Mouse (Mus musculus): Measurements from ENCODE around the gene Mast3. TPM values are rescaled to one million over a fixed set of nuclear protein-coding genes. Genes with fewer than 3 reads are reported as not detected.

The Mast3 gene
- polyA plus RNA-seq, 1 experiment, result 71.9 TPM

DNA sequence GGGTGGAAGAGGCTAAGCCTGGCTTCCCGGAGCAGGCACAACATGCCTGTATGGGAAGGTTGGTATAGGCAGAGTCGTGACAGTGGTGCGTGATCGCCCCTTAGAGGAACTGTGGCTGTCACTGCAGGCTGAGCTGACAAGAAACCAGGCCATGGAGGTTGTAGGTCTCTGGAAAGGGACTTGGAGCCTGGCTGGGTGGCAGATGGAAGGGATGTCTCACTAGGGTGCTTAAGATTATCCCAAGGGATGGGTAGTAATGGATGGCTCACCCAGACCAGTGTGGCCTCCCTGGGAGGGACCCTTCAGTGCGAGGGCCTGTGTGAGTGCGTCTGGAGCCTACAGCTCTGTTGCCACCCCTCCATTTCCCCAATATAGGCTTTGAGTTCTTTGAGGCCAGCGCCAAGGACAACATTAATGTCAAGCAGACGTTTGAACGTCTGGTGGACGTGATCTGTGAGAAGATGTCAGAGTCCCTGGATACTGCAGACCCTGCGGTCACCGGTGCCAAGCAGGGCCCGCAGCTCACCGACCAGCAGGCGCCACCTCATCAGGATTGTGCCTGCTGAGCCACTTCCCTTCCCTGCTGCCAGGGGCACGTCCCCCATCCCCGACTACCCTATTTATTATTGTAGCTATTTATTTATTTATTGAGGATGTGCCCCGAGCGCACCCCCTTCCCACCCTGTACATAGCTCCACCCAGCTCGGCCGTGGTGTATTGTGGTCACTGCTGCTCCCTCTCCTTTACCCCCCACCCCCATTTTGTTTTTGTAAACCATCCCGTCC, 47.1 kb downstream of the Mast3 start:
- H3K36me3 ChIP-seq (ENCODE audit: control insufficient read depth, insufficient read depth, low read length), result peaks cover 23% of the 10 kb centered on the region
- H3K4me3 ChIP-seq (ENCODE audit: low read depth, low read length), result no peak overlapping the region
- TF ChIP-seq CTCF (IDR thresholded peaks at IDR 0.05; ENCODE audit: extremely low read depth, insufficient read length, insufficient replicate concordance, low read depth, low read length), result peak; percentile 24; the same call in 1 of the 2 replicates
- TF ChIP-seq POLR2A (IDR thresholded peaks at IDR 0.05; ENCODE audit: low read depth, low read length), result no peak
- 80% methylated on average over 22 of the region's 22 CpGs for WGBS
- no peak overlapping the region for H3K27ac ChIP-seq (ENCODE audit: insufficient read depth, low read depth, low read length)
- peaks cover 27% of the 10 kb centered on the region for H3K4me1 ChIP-seq (ENCODE audit: control insufficient read depth, insufficient read depth, insufficient read length, low read length)
- H3K27me3 ChIP-seq (ENCODE audit: control insufficient read depth, insufficient read depth, low read length), result no peaks in the 10 kb centered on the region

DNA sequence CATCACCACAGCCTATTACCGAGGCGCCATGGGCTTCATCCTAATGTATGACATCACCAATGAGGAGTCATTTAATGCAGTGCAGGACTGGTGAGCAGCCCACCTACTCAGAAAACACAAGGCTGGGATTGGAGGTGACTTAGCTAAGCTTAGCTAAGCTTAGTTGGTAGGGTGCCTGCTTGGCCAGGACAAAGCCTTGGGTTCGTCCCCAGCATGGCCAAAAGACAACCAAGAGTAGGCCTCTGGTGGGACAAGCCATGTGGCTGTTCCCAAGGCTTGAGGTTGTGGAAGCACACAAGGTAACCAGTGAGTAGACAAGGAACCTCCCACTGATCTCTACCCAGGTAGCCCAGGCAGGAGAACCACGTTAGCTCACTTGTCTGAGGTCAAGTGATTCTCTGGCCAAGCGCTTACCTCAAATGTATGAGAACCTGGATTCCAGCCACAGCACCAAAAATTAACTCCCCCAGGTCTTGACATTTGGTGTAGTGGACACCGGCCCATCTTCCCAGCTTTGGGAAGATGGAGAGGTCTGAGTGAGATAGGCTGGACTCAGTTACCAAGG, 48.3 kb downstream of the Mast3 start:
- no peaks in the 10 kb centered on the region for H3K27me3 ChIP-seq (ENCODE audit: control insufficient read depth, insufficient read depth, low read length)
- H3K27ac ChIP-seq (ENCODE audit: insufficient read depth, low read depth, low read length), result no peak overlapping the region
- peaks cover 22% of the 10 kb centered on the region for H3K4me1 ChIP-seq (ENCODE audit: control insufficient read depth, insufficient read depth, insufficient read length, low read length)
- peaks cover 22% of the 10 kb centered on the region for H3K36me3 ChIP-seq (ENCODE audit: control insufficient read depth, insufficient read depth, low read length)
- 93% methylated on average over 6 of the region's 6 CpGs for WGBS
- no peak overlapping the region for H3K4me3 ChIP-seq (ENCODE audit: low read depth, low read length)
- no peak for TF ChIP-seq POLR2A (IDR thresholded peaks at IDR 0.05; ENCODE audit: low read depth, low read length)
- TF ChIP-seq CTCF (IDR thresholded peaks at IDR 0.05; ENCODE audit: extremely low read depth, insufficient read length, insufficient replicate concordance, low read depth, low read length), result no peak

DNA sequence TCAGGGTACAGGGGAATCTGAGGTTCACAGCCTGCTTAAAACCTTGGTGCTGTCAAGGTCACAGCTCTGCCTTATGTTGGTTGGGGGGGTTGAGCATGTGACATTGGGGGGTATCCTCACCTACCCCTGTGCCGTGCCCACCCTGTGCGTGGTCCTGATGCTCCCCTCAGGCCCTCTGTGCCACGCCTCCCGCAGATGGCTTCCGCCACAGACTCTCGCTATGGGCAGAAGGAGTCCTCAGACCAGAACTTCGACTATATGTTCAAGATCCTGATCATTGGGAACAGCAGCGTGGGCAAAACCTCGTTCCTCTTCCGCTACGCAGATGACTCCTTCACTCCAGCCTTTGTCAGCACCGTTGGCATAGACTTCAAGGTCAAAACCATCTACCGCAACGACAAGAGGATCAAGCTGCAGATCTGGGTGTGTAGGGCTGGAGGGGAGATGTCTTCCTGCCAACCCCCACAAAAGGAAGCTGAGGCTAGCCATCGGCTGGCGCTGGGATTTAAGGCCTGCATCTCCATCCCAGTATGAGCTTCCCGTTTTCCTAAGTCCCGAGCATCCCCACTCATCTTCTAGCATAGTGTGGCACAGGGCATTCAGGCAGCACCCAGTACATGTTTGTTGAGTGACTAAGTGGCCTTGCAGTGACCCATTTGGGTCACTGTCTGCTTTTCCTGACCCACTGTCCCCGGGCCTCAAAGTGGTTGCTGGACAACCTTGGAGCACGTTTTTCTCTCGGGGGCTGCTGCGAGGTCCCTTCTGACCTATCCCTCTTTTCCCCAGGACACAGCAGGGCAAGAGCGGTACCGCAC, 49.0 kb downstream of the Mast3 start:
- H3K27ac ChIP-seq (ENCODE audit: insufficient read depth, low read depth, low read length), result no peak overlapping the region
- H3K36me3 ChIP-seq (ENCODE audit: control insufficient read depth, insufficient read depth, low read length), result peaks cover 22% of the 10 kb centered on the region
- TF ChIP-seq POLR2A (IDR thresholded peaks at IDR 0.05; ENCODE audit: low read depth, low read length), result no peak
- H3K4me1 ChIP-seq (ENCODE audit: control insufficient read depth, insufficient read depth, insufficient read length, low read length), result peaks cover 19% of the 10 kb centered on the region
- H3K4me3 ChIP-seq (ENCODE audit: low read depth, low read length), result peak overlapping the region; percentile 78
- 85% methylated on average over 24 of the region's 24 CpGs for WGBS
- no peaks in the 10 kb centered on the region for H3K27me3 ChIP-seq (ENCODE audit: control insufficient read depth, insufficient read depth, low read length)

DNA sequence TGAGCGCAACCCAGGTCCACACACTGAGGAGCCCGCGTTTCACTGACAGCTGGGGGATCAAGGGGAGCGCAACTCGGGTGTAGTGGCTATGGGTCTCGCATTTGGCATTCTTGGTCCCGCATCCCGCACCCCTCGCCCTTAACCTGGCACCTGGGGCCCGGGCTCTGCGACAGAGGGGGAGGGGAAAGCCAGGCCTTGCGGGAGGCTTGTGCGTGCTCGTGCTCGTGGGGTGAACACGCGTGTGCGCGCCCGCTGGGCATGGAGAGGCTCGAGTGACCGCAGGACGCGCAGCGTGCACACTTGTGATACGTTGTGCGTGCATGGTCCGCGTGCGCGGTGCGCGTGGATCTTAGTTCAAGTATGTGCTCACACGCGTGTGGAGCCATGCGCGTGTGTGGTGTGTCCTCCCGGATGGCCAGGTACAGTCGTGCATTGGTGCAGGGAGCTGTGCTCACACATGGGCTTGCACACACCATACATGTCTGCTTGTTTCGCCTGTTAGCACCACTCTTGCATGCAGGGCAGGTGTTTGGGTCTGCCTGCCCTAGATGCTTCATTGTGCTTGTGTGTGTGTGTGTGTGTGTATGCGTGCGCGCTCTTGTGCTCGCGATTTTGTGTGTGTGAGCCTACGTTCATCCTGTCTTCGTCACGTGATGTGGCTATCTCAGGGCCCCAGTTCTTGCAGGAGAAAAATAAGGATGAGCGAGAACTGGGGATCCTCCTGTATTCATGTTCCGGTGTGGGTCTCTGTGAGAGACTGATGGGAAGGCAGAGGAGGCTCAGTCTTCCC, 49.8 kb downstream of the Mast3 start:
- Histone ChIP-seq H3K4me3 (ENCODE audit: low read depth, low read length) (peak overlapping the region; percentile 78), H3K4me1 (ENCODE audit: control insufficient read depth, insufficient read depth, insufficient read length, low read length) (peaks cover 17% of the 10 kb centered on the region), H3K27me3 (ENCODE audit: control insufficient read depth, insufficient read depth, low read length) (no peaks in the 10 kb centered on the region), H3K36me3 (ENCODE audit: control insufficient read depth, insufficient read depth, low read length) (peaks cover 22% of the 10 kb centered on the region), H3K27ac (ENCODE audit: insufficient read depth, low read depth, low read length) (peak overlapping the region; percentile 33)
- 7% methylated on average over 50 of the region's 50 CpGs for WGBS
- TF ChIP-seq CTCF (IDR thresholded peaks at IDR 0.05; ENCODE audit: extremely low read depth, insufficient read length, insufficient replicate concordance, low read depth, low read length), result no peak
- TF ChIP-seq POLR2A (IDR thresholded peaks at IDR 0.05; ENCODE audit: low read depth, low read length), result no peak; the same call in 1 of the 2 replicates

DNA sequence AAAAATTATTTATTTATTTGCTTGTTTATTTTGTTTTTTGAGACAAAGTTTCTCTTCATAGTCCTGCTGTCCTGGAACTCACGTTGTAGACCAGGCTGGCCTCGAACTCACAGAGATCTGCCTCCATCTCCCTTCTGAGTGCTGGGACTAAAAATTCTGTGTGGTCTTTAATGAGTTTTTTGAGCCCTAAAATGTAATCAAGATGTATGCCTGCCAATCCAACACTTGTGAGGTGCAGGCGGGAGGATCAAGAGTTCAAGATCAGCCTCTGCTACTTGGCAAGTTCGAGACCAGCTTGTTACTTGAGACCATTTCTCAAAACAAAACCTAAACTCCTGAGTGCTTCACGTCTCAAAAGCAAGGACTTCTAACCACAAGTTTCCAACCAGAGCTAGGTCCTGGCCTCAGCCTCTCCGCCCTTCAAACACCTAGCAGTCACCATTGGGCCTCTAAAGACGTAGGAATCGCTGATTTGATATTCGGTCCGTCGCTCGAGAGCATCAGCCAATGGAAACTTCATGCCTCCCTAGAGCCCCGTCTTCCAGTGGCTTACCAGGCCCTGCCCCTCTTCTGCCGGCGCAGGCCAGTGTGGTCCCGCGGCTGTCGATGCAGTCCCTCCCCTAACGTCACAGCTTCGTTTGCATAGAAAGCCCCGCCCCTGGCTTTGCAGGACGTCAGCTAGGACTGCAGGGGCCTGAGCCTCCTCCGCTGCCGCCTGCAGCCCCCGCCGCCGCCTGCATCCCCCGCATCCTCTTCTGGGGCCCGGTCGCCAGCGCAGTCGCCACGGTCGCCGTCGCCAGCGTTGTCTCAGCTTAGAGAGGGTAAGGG, 50.6 kb downstream of the Mast3 start, which contains the start of gene Rab3a:
Gene Rab3a, plus strand, starts transcription at position 637 of the 828 bp plus-strand sequence.
- Histone ChIP-seq H3K27ac (ENCODE audit: insufficient read depth, low read depth, low read length) (peak within 1 kb of the TSS; percentile 81), H3K4me3 (ENCODE audit: low read depth, low read length) (peak within 1 kb of the TSS; percentile 78), H3K36me3 (ENCODE audit: control insufficient read depth, insufficient read depth, low read length) (peaks cover 22% of the 10 kb centered on the region), H3K27me3 (ENCODE audit: control insufficient read depth, insufficient read depth, low read length) (no peaks in the 10 kb centered on the region), H3K4me1 (ENCODE audit: control insufficient read depth, insufficient read depth, insufficient read length, low read length) (peaks cover 12% of the 10 kb centered on the region)
- WGBS, result 8% methylated on average over 37 of the region's 37 CpGs
- peak; percentile 61 for TF ChIP-seq POLR2A (IDR thresholded peaks at IDR 0.05; ENCODE audit: low read depth, low read length)
- TF ChIP-seq CTCF (IDR thresholded peaks at IDR 0.05; ENCODE audit: extremely low read depth, insufficient read length, insufficient replicate concordance, low read depth, low read length), result no peak

DNA sequence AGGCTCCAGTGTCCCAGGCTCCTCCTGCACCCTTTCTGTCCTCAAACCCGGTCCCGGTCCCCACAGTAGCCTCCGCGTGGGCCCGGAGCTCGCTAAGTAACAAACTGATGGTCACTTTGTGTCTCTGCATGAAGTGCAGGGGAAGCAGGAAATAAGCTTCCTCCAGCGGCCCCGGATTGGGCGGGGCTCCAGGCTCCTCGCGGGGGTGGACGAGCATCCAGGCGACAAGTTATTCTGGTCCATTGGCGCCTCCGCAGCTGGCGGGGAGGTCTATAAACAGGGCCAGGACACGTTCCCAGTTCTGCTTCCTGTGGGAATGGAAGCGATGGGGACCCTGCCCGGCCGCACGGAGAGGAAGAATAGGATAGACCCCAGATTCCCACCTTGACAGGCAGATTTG, 51.7 kb downstream of the Mast3 start:
- peak overlapping the region; percentile 44 for H3K4me3 ChIP-seq (ENCODE audit: low read depth, low read length)
- H3K36me3 ChIP-seq (ENCODE audit: control insufficient read depth, insufficient read depth, low read length), result peaks cover 16% of the 10 kb centered on the region
- peak overlapping the region; percentile 81 for H3K27ac ChIP-seq (ENCODE audit: insufficient read depth, low read depth, low read length)
- 12% methylated on average over 21 of the region's 21 CpGs for WGBS
- peaks cover 12% of the 10 kb centered on the region for H3K4me1 ChIP-seq (ENCODE audit: control insufficient read depth, insufficient read depth, insufficient read length, low read length)
- TF ChIP-seq POLR2A (IDR thresholded peaks at IDR 0.05; ENCODE audit: low read depth, low read length), result peak; percentile 56; the same call in 1 of the 2 replicates
- 0 out of 2 replicates have a peak, but pooled peaks have one; percentile 3 for TF ChIP-seq CTCF (IDR thresholded peaks at IDR 0.05; ENCODE audit: extremely low read depth, insufficient read length, insufficient replicate concordance, low read depth, low read length)
- H3K27me3 ChIP-seq (ENCODE audit: control insufficient read depth, insufficient read depth, low read length), result no peaks in the 10 kb centered on the region

Data from small intestine, adult 2 months (tissue).